Mouse (Mus musculus): ENCODE results near the gene Notch4.
A peak's percentile ranks its signal among the peaks of the same experiment; 100 is the strongest.
"Not testable (repeated sequence)": the region's sequence is repeated elsewhere in the genome, so short reads cannot be mapped to it uniquely, and the experiment has no call there.

DNA sequence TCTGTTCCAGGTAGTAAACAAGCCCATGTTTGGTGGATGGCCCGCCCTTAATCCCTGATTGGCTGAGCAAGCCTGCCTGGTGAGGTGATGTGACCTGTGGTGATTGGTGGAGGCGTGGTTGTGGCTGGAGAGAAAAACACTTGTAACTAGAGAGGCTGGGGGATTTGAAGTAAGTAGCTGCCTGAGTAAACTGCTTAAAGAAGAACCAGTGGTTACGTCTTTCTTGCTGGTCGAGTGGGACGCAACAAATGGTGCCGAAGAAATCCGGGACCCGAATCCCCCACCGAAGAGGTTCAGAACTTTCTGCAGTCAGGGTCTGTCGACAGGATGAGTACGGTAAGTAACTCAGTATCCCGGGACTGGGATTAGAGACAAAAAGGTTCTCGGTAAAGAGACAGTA, 20.5 kb upstream of the Notch4 start:
- 0 out of 2 replicates have a peak, but pooled peaks have one; percentile 46 for TF ChIP-seq SIN3A (IDR thresholded peaks at IDR 0.05; ENCODE audit: low read length)
- TF ChIP-seq POLR2AphosphoS2 (IDR thresholded peaks at IDR 0.05; ENCODE audit: low read depth, low read length); EP300 (IDR thresholded peaks at IDR 0.05; ENCODE audit: low read length); POLR2A (IDR thresholded peaks at IDR 0.05; ENCODE audit: low read depth, low read length); UBTF (IDR thresholded peaks at IDR 0.05; ENCODE audit: low read depth, low read length); GABPA (IDR thresholded peaks at IDR 0.05; ENCODE audit: insufficient replicate concordance, low read depth, low read length); MYC (IDR thresholded peaks at IDR 0.05; ENCODE audit: low read depth, low read length); USF1 (IDR thresholded peaks at IDR 0.05; ENCODE audit: low read depth, low read length); MAFK (IDR thresholded peaks at IDR 0.05; ENCODE audit: insufficient replicate concordance, low read length); MEF2A (IDR thresholded peaks at IDR 0.05; ENCODE audit: borderline replicate concordance, low read depth, low read length); JUND (conservative IDR thresholded peaks at IDR 0.05; ENCODE audit: low read depth, low read length): not testable (repeated sequence)
